Mouse (Mus musculus): ENCODE results near the gene Lefty1. TPM values are rescaled to one million over a fixed set of nuclear protein-coding genes. Genes with fewer than 3 reads are reported as not detected.
"Not testable (repeated sequence)": the region's sequence is repeated elsewhere in the genome, so short reads cannot be mapped to it uniquely, and the experiment has no call there.

Gene Lefty1
- polyA plus RNA-seq, 1 experiment from 2014 or later: 0.78 TPM

- H3K27me3 ChIP-seq (ENCODE audit: insufficient read depth, poor library complexity, severe bottlenecking): no peaks in the 10 kb centered on the region
- H3K36me3 ChIP-seq: no peaks in the 10 kb centered on the region
- 64% methylated on average over 14 of the region's 14 CpGs for WGBS
- H3K27ac ChIP-seq: no peak overlapping the region
- no peaks in the 10 kb centered on the region for H3K9me3 ChIP-seq
- H3K4me3 ChIP-seq: no peak overlapping the region
- 0 out of 2 replicates have a peak, but pooled peaks cover 12% of the 10 kb centered on the region for H3K4me1 ChIP-seq (replicated peaks)
- DNase-seq (ENCODE audit: low spot score): peak; percentile 55
Measured at GRCm38 (mm10) chr1:180974126-180974746, 39.4 kb downstream of the Lefty1 start.

- H3K4me1 ChIP-seq (replicated peaks): 0 out of 2 replicates have a peak, but pooled peaks cover 12% of the 10 kb centered on the region
Measured at GRCm38 (mm10) chr1:180976110-180976679, 41.4 kb downstream of the Lefty1 start.

GRCm38 (mm10) chr1:180979484-180980251 lies 44.8 kb downstream of the Lefty1 start:
- Histone ChIP-seq H3K4me1 (replicated peaks) (no peaks in the 10 kb centered on the region), H3K27me3 (ENCODE audit: insufficient read depth, poor library complexity, severe bottlenecking) (no peaks in the 10 kb centered on the region), H3K9me3 (no peaks in the 10 kb centered on the region), H3K4me3 (no peak overlapping the region), H3K36me3 (no peaks in the 10 kb centered on the region), H3K27ac (no peak overlapping the region)
- no peak for DNase-seq (ENCODE audit: low spot score)
- WGBS: 86% methylated on average over 24 of the region's 24 CpGs

More at GRCm38 (mm10) chr1:180976110-180976679, 41.4 kb downstream of the Lefty1 start:
- no peak overlapping the region for H3K4me3 ChIP-seq
- no peaks in the 10 kb centered on the region for H3K27me3 ChIP-seq (ENCODE audit: insufficient read depth, poor library complexity, severe bottlenecking)
- no peaks in the 10 kb centered on the region for H3K36me3 ChIP-seq
- H3K9me3 ChIP-seq: no peaks in the 10 kb centered on the region
- H3K27ac ChIP-seq: no peak overlapping the region
- 69% methylated on average over 4 of the region's 4 CpGs for WGBS
- no peak for DNase-seq (ENCODE audit: low spot score)

- Histone ChIP-seq H3K4me1 (replicated peaks) (no peaks in the 10 kb centered on the region), H3K4me3 (no peak overlapping the region), H3K9me3 (no peaks in the 10 kb centered on the region), H3K27me3 (ENCODE audit: insufficient read depth, poor library complexity, severe bottlenecking) (no peaks in the 10 kb centered on the region), H3K27ac (no peak overlapping the region), H3K36me3 (no peaks in the 10 kb centered on the region)
- DNase-seq (ENCODE audit: low spot score): no peak
- WGBS: 66% methylated on average over 2 of the region's 2 CpGs
Measured at GRCm38 (mm10) chr1:180980464-180980863, 45.6 kb downstream of the Lefty1 start.

GRCm38 (mm10) chr1:180981298-180982046 lies 46.6 kb downstream of the Lefty1 start:
- H3K27me3 ChIP-seq (ENCODE audit: insufficient read depth, poor library complexity, severe bottlenecking); H3K27ac ChIP-seq; DNase-seq (ENCODE audit: low spot score); H3K9me3 ChIP-seq; H3K4me1 ChIP-seq (replicated peaks); H3K36me3 ChIP-seq; H3K4me3 ChIP-seq: not testable (repeated sequence)
- WGBS: 81% methylated on average over 7 of the region's 7 CpGs

- 94% methylated on average over 8 of the region's 8 CpGs for WGBS
- Histone ChIP-seq H3K9me3 (no peaks in the 10 kb centered on the region), H3K4me1 (replicated peaks) (peaks cover 2% of the 10 kb centered on the region; the same call in 1 of the 2 replicates), H3K27ac (no peak overlapping the region), H3K27me3 (ENCODE audit: insufficient read depth, poor library complexity, severe bottlenecking) (0 out of 2 replicates have a peak, but pooled peaks cover 5% of the 10 kb centered on the region), H3K36me3 (no peaks in the 10 kb centered on the region), H3K4me3 (no peak overlapping the region)
- DNase-seq (ENCODE audit: low spot score): no peak
Measured at GRCm38 (mm10) chr1:180986701-180987100, 51.9 kb downstream of the Lefty1 start.

GRCm38 (mm10) chr1:180987759-180988158 lies 52.9 kb downstream of the Lefty1 start:
- 5% methylated on average over 9 of the region's 9 CpGs for WGBS
- DNase-seq (ENCODE audit: low spot score): peak; percentile 74
- Histone ChIP-seq H3K36me3 (no peaks in the 10 kb centered on the region), H3K4me3 (no peak overlapping the region), H3K27ac (no peak overlapping the region), H3K4me1 (replicated peaks) (peaks cover 2% of the 10 kb centered on the region; the same call in 1 of the 2 replicates), H3K27me3 (ENCODE audit: insufficient read depth, poor library complexity, severe bottlenecking) (0 out of 2 replicates have a peak, but pooled peaks cover 5% of the 10 kb centered on the region), H3K9me3 (no peaks in the 10 kb centered on the region)

Other genes with a start within 250 kb of the Lefty1 start
- gene Mixl1, start 238.0 kb upstream of the Lefty1 start, polyA plus RNA-seq (2016; fragmentation: Nextera tagmentation; extraction: Ambion mirVana): 0.14 TPM in 1 of 2 replicates, not detected in the other
- gene Acbd3, start 209.0 kb upstream of the Lefty1 start, polyA plus RNA-seq (2016; fragmentation: Nextera tagmentation; extraction: Ambion mirVana): 15.1 and 16.5 TPM in 2 replicates
- 2,706 and 3,181 TPM in 2 replicates for gene H3f3a, start 121.1 kb upstream of the Lefty1 start, polyA plus RNA-seq (2016; fragmentation: Nextera tagmentation; extraction: Ambion mirVana)
- 33.8 and 40.1 TPM in 2 replicates for gene Sde2, start 83.9 kb upstream of the Lefty1 start, polyA plus RNA-seq (2016; fragmentation: Nextera tagmentation; extraction: Ambion mirVana)
- gene Lefty2, start 41.9 kb upstream of the Lefty1 start, polyA plus RNA-seq (2016; fragmentation: Nextera tagmentation; extraction: Ambion mirVana): 0.13 TPM in 1 of 2 replicates, not detected in the other
- 125 and 138 TPM in 2 replicates for gene Pycr2, start 30.7 kb upstream of the Lefty1 start, polyA plus RNA-seq (2016; fragmentation: Nextera tagmentation; extraction: Ambion mirVana)
- gene Tmem63a, start 7.3 kb downstream of the Lefty1 start, polyA plus RNA-seq (2016; fragmentation: Nextera tagmentation; extraction: Ambion mirVana): 3.0 and 3.4 TPM in 2 replicates
- 0.86 and 1.5 TPM in 2 replicates for gene Ephx1, start 85.9 kb downstream of the Lefty1 start, polyA plus RNA-seq (2016; fragmentation: Nextera tagmentation; extraction: Ambion mirVana)
- gene 9130409I23Rik, start 116.2 kb downstream of the Lefty1 start, polyA plus RNA-seq (2016; fragmentation: Nextera tagmentation; extraction: Ambion mirVana): not detected in 2 replicates
- gene Nvl, start 209.2 kb downstream of the Lefty1 start, polyA plus RNA-seq (2016; fragmentation: Nextera tagmentation; extraction: Ambion mirVana): 30.2 and 42.2 TPM in 2 replicates
- 104 and 129 TPM in 2 replicates for gene Cnih4, start 209.7 kb downstream of the Lefty1 start, polyA plus RNA-seq (2016; fragmentation: Nextera tagmentation; extraction: Ambion mirVana)

Measured in hindbrain, embryonic 10.5 days (tissue).